Mouse (Mus musculus): Measurements from ENCODE around the gene Tmem37. TPM values are rescaled to one million over a fixed set of nuclear protein-coding genes. Genes with fewer than 3 reads are reported as not detected.

Tmem37 gene
- polyA plus RNA-seq (2014; fragmentation: Illumina TruSeq; extraction: RNeasy Lipid Tissue Mini Kit (QIAGEN cat#74804); ENCODE audit: low replicate concordance), result 1.2 TPM

GRCm38 (mm10) chr1:120073519-120074306 lies at the start of gene Tmem37:
TSS of gene Tmem37 (minus strand) at chr1:120074074.

GRCm38 (mm10) chr1:120120969-120121811 lies 47.3 kb upstream of the Tmem37 start, which contains the start of the genes Dbi and 3110009E18Rik:
TSS of gene Dbi (minus strand) at chr1:120121078.
TSS of gene 3110009E18Rik (plus strand) at chr1:120121187.

Other genes with a start within 250 kb of the Tmem37 start
- 15.8 TPM for gene Ptpn4, start 236.5 kb downstream of the Tmem37 start, polyA plus RNA-seq (2014; fragmentation: Illumina TruSeq; extraction: RNeasy Lipid Tissue Mini Kit (QIAGEN cat#74804); ENCODE audit: low replicate concordance)
- 4.7 TPM for gene Tmem177, start 160.9 kb downstream of the Tmem37 start, polyA plus RNA-seq (2014; fragmentation: Illumina TruSeq; extraction: RNeasy Lipid Tissue Mini Kit (QIAGEN cat#74804); ENCODE audit: low replicate concordance)
- not detected for gene Cfap221, start 76.8 kb downstream of the Tmem37 start, polyA plus RNA-seq (2014; fragmentation: Illumina TruSeq; extraction: RNeasy Lipid Tissue Mini Kit (QIAGEN cat#74804); ENCODE audit: low replicate concordance)
- not detected for gene Sctr, start 67.2 kb downstream of the Tmem37 start, polyA plus RNA-seq (2014; fragmentation: Illumina TruSeq; extraction: RNeasy Lipid Tissue Mini Kit (QIAGEN cat#74804); ENCODE audit: low replicate concordance)
- gene Dbi, start 47.0 kb upstream of the Tmem37 start, polyA plus RNA-seq (2014; fragmentation: Illumina TruSeq; extraction: RNeasy Lipid Tissue Mini Kit (QIAGEN cat#74804); ENCODE audit: low replicate concordance), result 789 TPM
- gene 3110009E18Rik, start 47.1 kb upstream of the Tmem37 start, polyA plus RNA-seq (2014; fragmentation: Illumina TruSeq; extraction: RNeasy Lipid Tissue Mini Kit (QIAGEN cat#74804); ENCODE audit: low replicate concordance), result 6.3 TPM
- gene Steap3, start 198.6 kb upstream of the Tmem37 start, polyA plus RNA-seq (2014; fragmentation: Illumina TruSeq; extraction: RNeasy Lipid Tissue Mini Kit (QIAGEN cat#74804); ENCODE audit: low replicate concordance), result 1.9 TPM

All from small intestine, adult 10 weeks (tissue).